Mouse (Mus musculus): Measurements from ENCODE around the gene Actn3.
A peak's percentile ranks its signal among the peaks of the same experiment; 100 is the strongest.
"Not testable (repeated sequence)": the region's sequence is repeated elsewhere in the genome, so short reads cannot be mapped to it uniquely, and the experiment has no call there.

Actn3 gene

GRCm38 (mm10) chr19:4877785-4878184 lies at the start of gene Actn3:
Actn3 (minus strand) TSS chr19:4877909.
- peak in 1 of 2 experiments; percentile 27 for DNase-seq

- no peak for DNase-seq
Measured at GRCm38 (mm10) chr19:4925121-4925860, 47.6 kb upstream of the Actn3 start.

- no peak for DNase-seq
Measured at GRCm38 (mm10) chr19:4919652-4920051, 41.9 kb upstream of the Actn3 start.

- DNase-seq, result no peak
Measured at GRCm38 (mm10) chr19:4916827-4917226, 39.1 kb upstream of the Actn3 start.

GRCm38 (mm10) chr19:4915924-4916603 lies 38.4 kb upstream of the Actn3 start:
- DNase-seq, result no peak

- DNase-seq, result no peak
Measured at GRCm38 (mm10) chr19:4909376-4909775, 31.7 kb upstream of the Actn3 start.

- DNase-seq, result peak; percentile 29 to 35
Measured at GRCm38 (mm10) chr19:4908107-4908506, 30.4 kb upstream of the Actn3 start.

GRCm38 (mm10) chr19:4905979-4906794 lies 28.5 kb upstream of the Actn3 start, which contains the start of gene Bbs1:
Bbs1 (minus strand) TSS chr19:4906628.
- peak; percentile 73 to 74 for DNase-seq

- no peak for DNase-seq
Measured at GRCm38 (mm10) chr19:4899888-4900287, 22.2 kb upstream of the Actn3 start.

GRCm38 (mm10) chr19:4898972-4899371 lies 21.3 kb upstream of the Actn3 start:
- no peak for DNase-seq

DNA sequence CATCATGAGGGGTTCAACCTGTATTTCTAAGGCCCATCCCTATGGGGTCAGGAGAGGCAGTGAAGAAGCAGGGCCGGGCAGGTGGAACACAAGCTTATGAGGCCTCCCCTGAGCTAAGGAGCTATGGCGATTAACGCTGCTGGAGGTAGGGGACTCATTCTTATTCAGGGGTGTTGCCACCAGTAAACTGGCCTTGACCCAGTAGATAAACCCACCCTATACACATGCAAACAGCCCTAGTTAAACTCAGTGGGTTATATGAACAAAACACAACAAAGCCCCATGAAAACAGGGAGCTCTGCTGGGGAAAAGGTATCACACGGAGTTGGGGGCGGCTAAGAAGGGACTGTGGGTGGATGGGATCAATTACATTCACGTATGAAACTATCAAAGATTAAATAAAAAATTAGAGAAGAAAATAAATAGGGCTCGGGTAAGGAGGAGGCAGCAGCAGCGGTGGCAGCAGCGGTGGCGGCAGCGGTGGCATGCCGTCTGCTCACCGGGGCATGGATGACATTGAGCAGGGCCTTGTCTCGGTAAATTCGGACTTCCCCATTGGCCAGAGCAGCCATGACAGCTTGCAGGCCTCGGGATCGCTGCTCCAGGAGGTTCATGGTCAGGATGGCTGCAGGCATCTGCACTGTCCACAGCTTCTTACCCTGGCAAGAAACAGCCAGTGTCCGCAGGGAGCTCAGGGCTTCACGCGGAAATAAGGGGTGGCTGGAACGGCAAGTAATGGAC lies 19.2 kb upstream of the Actn3 start:
- no peak for DNase-seq

GRCm38 (mm10) chr19:4891798-4892197 lies 14.1 kb upstream of the Actn3 start:
- DNase-seq, result no peak

DNA sequence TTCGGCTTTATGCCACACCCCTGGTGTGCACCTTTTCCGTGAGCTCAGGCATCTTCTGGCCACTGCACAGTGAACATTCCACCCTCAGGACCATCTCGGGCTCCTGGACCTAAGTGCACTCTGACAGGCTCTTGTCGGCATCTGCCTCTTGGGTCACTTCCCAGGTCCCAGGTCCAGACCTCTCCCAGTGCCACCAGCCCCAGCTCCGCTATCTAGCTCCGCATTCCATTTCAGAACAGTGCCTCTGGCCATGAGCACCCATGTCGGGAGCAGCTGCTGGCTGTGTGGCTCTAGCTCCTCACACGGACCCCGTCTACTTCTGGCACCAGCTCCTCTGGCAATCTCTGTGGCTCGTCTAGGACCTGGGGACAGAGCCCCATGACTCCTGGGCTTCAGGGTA lies 12.1 kb upstream of the Actn3 start:
- DNase-seq, result no peak

DNA sequence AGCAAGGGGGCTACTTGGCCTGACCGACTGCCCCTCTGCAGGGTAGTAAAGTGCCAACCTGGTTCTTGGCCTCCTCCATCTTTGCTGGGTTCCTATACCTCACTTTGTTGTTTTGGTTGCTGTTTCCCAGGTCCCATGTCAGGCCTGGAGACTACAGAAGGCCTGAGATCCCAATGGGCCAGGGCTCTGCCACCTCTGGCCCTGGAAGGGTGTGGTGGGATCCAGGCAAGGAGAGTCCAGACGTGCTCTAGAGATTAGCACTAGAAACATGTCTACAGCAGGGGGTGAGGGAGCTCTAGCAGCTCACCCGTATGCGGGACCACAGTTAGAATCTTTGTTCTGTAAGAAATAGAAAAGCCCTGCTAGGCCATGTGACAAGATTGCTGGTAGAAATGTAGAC lies 6.3 kb upstream of the Actn3 start:
- no peak for DNase-seq

GRCm38 (mm10) chr19:4879324-4879703 lies 1.6 kb upstream of the Actn3 start:
- no peak for DNase-seq

- peak; percentile 95 to 97 for DNase-seq
Measured at GRCm38 (mm10) chr19:4878405-4879323, 955 bp upstream of the Actn3 start, which contains the start of gene Zdhhc24. Zdhhc24 (plus strand) TSS chr19:4878668.

DNA sequence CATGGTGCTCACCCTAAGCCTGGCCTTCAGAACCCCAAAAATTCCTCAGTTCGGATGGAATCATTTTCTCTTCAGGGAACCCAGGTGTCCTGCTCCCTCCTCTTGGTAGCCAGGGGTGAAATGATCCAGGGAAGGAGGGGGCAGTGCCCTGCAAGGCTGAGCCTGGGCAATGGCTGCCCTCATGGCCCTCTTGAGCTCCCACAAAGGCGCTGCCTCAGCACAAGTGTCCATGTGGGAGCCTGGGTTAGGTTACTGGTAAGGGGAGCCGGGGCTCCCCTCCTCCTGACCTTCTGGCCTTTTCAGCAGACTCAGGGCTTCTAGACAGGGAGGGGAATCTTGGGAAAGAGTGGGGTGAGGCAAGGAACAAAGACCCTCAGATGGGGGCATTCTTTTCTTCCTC lies 954 bp downstream of the Actn3 start:
- no peak for DNase-seq

DNA sequence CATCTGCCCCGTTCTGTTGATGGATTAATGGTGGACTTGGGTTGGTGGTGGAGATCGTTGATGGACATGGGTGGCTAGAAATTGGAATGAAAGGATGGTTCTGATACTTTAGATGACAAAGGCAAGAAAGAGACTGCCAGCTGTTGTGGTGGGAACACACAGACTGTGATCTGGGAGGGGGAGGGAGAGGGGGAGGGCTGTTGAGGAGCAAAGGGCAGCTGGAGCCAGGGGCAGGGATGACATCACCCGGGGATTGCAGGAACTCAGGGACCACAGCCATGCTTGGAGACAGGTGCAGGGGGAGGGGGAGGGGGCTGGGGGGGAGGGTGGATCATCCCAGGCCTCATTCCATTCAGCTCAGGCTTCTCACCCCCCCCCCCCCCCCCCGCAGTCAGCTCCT lies 1.5 kb downstream of the Actn3 start:
- no peak for DNase-seq

GRCm38 (mm10) chr19:4874613-4875012 lies 3.1 kb downstream of the Actn3 start:
- DNase-seq, result not testable (repeated sequence)

- peak in 1 of 2 experiments; percentile 32 for DNase-seq
Measured at GRCm38 (mm10) chr19:4865147-4865546, 12.6 kb downstream of the Actn3 start.

DNA sequence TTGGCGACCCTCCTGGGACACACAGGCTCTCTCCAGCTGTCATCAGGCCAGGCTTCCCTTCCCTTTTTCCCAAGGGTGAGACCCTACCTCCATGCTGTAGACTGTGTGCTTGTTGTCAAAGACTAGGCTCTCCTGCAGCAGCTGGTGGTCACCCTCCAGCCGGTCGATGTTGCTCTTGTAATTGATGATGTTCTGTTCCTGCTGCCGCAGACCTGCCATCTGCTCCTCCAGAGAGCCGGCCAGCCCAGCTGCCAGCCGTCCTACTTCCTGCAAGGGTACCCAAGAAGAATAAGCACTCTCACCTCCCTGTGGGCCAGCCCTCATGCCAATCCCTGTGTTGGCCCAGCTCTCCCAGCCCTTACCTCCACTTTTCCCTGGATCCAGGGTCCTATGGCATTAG lies 14.7 kb downstream of the Actn3 start:
- no peak for DNase-seq

GRCm38 (mm10) chr19:4859081-4859480 lies 18.6 kb downstream of the Actn3 start:
- DNase-seq, result no peak

All from thymus, postnatal 36 days (tissue).